ENCODE assay signal across 17 mouse cellular contexts in genomic region chr14:50981207-50981606, GRCm38 (mm10). TPM values are rescaled to one million over a fixed set of nuclear protein-coding genes. Genes with fewer than 3 reads are reported as not detected.
DNase-seq lines count a peak whose midpoint lies in the region; ATAC-seq and TF ChIP-seq lines count a peak whose summit lies in the region.
"Had no signal": no experiment of that assay in that cellular context is flagged by ENCODE, and none has a peak within 500 bp of the region (broad histone marks: within the 10 kb centered on the region; RNA-seq: fewer than 3 reads in every experiment).

No protein-coding gene starts in this region.

- no peak for TF ChIP-seq CTCF in Patski (IDR thresholded peaks at IDR 0.05)
- TF ChIP-seq CTCF in lung, postnatal 0 days (IDR thresholded peaks at IDR 0.05), result no peak

- H3K4me3 ChIP-seq in kidney, embryonic 16.5 days (ENCODE audit: low read length), result no peak overlapping the region
- H3K4me3 ChIP-seq in lung, postnatal 0 days (ENCODE audit: low read depth, low read length), result no peak overlapping the region
- H3K4me3 ChIP-seq: embryonic facial prominence, embryonic 10.5 days had no signal

- H3K4me2 ChIP-seq in kidney, embryonic 16.5 days (replicated peaks; ENCODE audit: low read depth, low read length), result no peak overlapping the region
- H3K4me2 ChIP-seq in lung, postnatal 0 days (replicated peaks; ENCODE audit: low read depth, low read length), result no peak overlapping the region

- H3K27ac ChIP-seq in kidney, embryonic 16.5 days (ENCODE audit: low read length), result peak overlapping the region; percentile 76
- H3K27ac ChIP-seq in lung, postnatal 0 days (ENCODE audit: low read length), result no peak overlapping the region
- H3K27ac ChIP-seq: embryonic facial prominence, embryonic 10.5 days; hindbrain, postnatal 0 days had no signal

- CTCF ChIA-PET in Patski (lab: Charles Lee), result no interaction called here

- WGBS in kidney, embryonic 16.5 days, result 13% methylated on average over 2 of the region's 2 CpGs
- 29% methylated on average over 2 of the region's 2 CpGs for WGBS in lung, postnatal 0 days

- H3K27me3 ChIP-seq in kidney, embryonic 16.5 days (ENCODE audit: insufficient read depth, low read length), result no peaks in the 10 kb centered on the region
- no peaks in the 10 kb centered on the region for H3K27me3 ChIP-seq in Patski
- no peaks in the 10 kb centered on the region for H3K27me3 ChIP-seq in lung, postnatal 0 days (replicated peaks; ENCODE audit: insufficient read depth, low read length)

- in situ Hi-C loops in Patski (cut with MboI; ENCODE audit: low pct_unique_long_range_greater_than_20kb), result no loop called here

- no peaks in the 10 kb centered on the region for H3K9me3 ChIP-seq in kidney, embryonic 16.5 days (ENCODE audit: low read length)
- H3K9me3 ChIP-seq in lung, postnatal 0 days (ENCODE audit: low read length), result no peaks in the 10 kb centered on the region
- H3K9me3 ChIP-seq: embryonic facial prominence, embryonic 10.5 days had no signal

- DNase-seq in kidney, postnatal 14 days, result no peak
- DNase-seq in CD4-positive helper T cell, adult 2 months (ENCODE audit: low read depth, low spot score), result peak; percentile 52
- DNase-seq in Patski (ENCODE audit: low read depth, low spot score), result peak; percentile 66
- no peak for DNase-seq in lung, postnatal 0 days (ENCODE audit: low spot score)
- no peak for DNase-seq in right cerebral cortex, adult 18-20 months
- DNase-seq in frontal cortex, postnatal 36 days (ENCODE audit: low spot score in 2 of 2), result no peak
- DNase-seq: adrenal gland, postnatal 36 days; cerebellum, adult 2 months; gastrocnemius, postnatal 10 days; lung, adult 2 months; thymus, postnatal 36 days had no signal

- H3K36me3 ChIP-seq in kidney, embryonic 16.5 days (ENCODE audit: insufficient read depth, low read length), result no peaks in the 10 kb centered on the region
- H3K36me3 ChIP-seq in lung, postnatal 0 days (ENCODE audit: insufficient read depth, low read length), result no peaks in the 10 kb centered on the region
- H3K36me3 ChIP-seq: embryonic facial prominence, embryonic 10.5 days had no signal

- H3K9ac ChIP-seq in kidney, embryonic 16.5 days (replicated peaks; ENCODE audit: low read length), result no peak overlapping the region
- H3K9ac ChIP-seq in lung, postnatal 0 days (replicated peaks; ENCODE audit: low read depth), result no peak overlapping the region

- peaks cover 18% of the 10 kb centered on the region for H3K4me1 ChIP-seq in kidney, embryonic 16.5 days (ENCODE audit: insufficient read depth, low read length)
- H3K4me1 ChIP-seq in lung, postnatal 0 days (ENCODE audit: insufficient read depth, low read depth, low read length), result no peaks in the 10 kb centered on the region

- POLR2A ChIA-PET in Patski (lab: Charles Lee), result no interaction called here

- TF ChIP-seq EP300 in lung, postnatal 0 days (IDR thresholded peaks at IDR 0.05), result no peak

- peak; percentile 83 for ATAC-seq in kidney, embryonic 16.5 days (ENCODE audit: low FRiP score, low TSS enrichment)
- peak; percentile 100 for ATAC-seq in Patski
- ATAC-seq in inflammation-experienced regulatory T-cells, adult 6 months, result peak; percentile 88
- no peak for ATAC-seq in lung, postnatal 0 days
- ATAC-seq: hindbrain, postnatal 0 days had no signal

RNA-seq across cellular contexts. Expression of gene Pnp2, which starts 25.4 kb away (rescaled TPM):
- polyA plus RNA-seq in kidney, embryonic 16.5 days (2015; fragmentation: Nextera tagmentation; extraction: Ambion mirVana), result 0.66 TPM in 1 of 2 replicates, not detected in the other
- 2.9 TPM for polyA plus RNA-seq in Patski (2021)
- 1 to 10 TPM in 2 of 3 experiments, under 1 TPM in 1; 0.92 to 2.8 (median 1.5) TPM for polyA plus RNA-seq in inflammation-experienced regulatory T-cells, adult 6 months (2017; shearing (Covaris generic))
- 0.80 and 1.2 TPM in 2 replicates for polyA plus RNA-seq in lung, postnatal 0 days (2015; fragmentation: Nextera tagmentation; extraction: Ambion mirVana)

RNA-seq across cellular contexts. Expression of gene Rnase10, which starts 26.3 kb away (rescaled TPM):
- not detected in 2 replicates for polyA plus RNA-seq in kidney, embryonic 16.5 days (2015; fragmentation: Nextera tagmentation; extraction: Ambion mirVana)
- polyA plus RNA-seq in Patski (2021), result not detected
- not detected for polyA plus RNA-seq in inflammation-experienced regulatory T-cells, adult 6 months (2017; shearing (Covaris generic))
- polyA plus RNA-seq in lung, postnatal 0 days (2015; fragmentation: Nextera tagmentation; extraction: Ambion mirVana), result 0.14 TPM in 1 of 2 replicates, not detected in the other
- polyA plus RNA-seq: cerebellum, adult 2 months; embryonic facial prominence, embryonic 10.5 days; forebrain, embryonic 11.5 days; hindbrain, postnatal 0 days had no signal

RNA-seq across cellular contexts. Expression of gene Gm49342, which starts 36.9 kb away (rescaled TPM):
- not detected in 2 replicates for polyA plus RNA-seq in kidney, embryonic 16.5 days (2015; fragmentation: Nextera tagmentation; extraction: Ambion mirVana)
- polyA plus RNA-seq in Patski (2021), result 31.5 TPM
- polyA plus RNA-seq in inflammation-experienced regulatory T-cells, adult 6 months (2017; shearing (Covaris generic)), result 1 to 10 TPM in 2 of 3 experiments, not detected in 1; 5.9 to 7.5 TPM
- polyA plus RNA-seq in lung, postnatal 0 days (2015; fragmentation: Nextera tagmentation; extraction: Ambion mirVana), result not detected in 2 replicates
- polyA plus RNA-seq: embryonic facial prominence, embryonic 10.5 days; forebrain, embryonic 11.5 days; heart, embryonic 14.5 days; hindbrain, postnatal 0 days had no signal

RNA-seq across cellular contexts. Expression of gene Pnp, which starts 50.3 kb away (rescaled TPM):
- polyA plus RNA-seq in kidney, embryonic 16.5 days (2015; fragmentation: Nextera tagmentation; extraction: Ambion mirVana), result 78.2 and 79.3 TPM in 2 replicates
- 53.3 TPM for polyA plus RNA-seq in Patski (2021)
- polyA plus RNA-seq in inflammation-experienced regulatory T-cells, adult 6 months (2017; shearing (Covaris generic)), result 10 to 100 TPM; 64.4 to 88.0 (median 67.9) TPM
- polyA plus RNA-seq in lung, postnatal 0 days (2015; fragmentation: Nextera tagmentation; extraction: Ambion mirVana), result 74.6 and 76.8 TPM in 2 replicates

RNA-seq across cellular contexts. Expression of gene Pip4p1, which starts 50.6 kb away (rescaled TPM):
- 57.7 and 60.8 TPM in 2 replicates for polyA plus RNA-seq in kidney, embryonic 16.5 days (2015; fragmentation: Nextera tagmentation; extraction: Ambion mirVana)
- polyA plus RNA-seq in Patski (2021), result 71.0 TPM
- polyA plus RNA-seq in inflammation-experienced regulatory T-cells, adult 6 months (2017; shearing (Covaris generic)), result 1 to 10 TPM; 4.4 to 6.6 (median 4.8) TPM
- polyA plus RNA-seq in lung, postnatal 0 days (2015; fragmentation: Nextera tagmentation; extraction: Ambion mirVana), result 52.0 and 52.3 TPM in 2 replicates

Comparison
In these comparisons a context has a peak if more than half of its experiments do, and no peak if none do; other contexts are left out.
1. DNase-seq: peak in CD4-positive helper T cell, adult 2 months (single experiment) and Patski (single experiment); none in kidney, postnatal 14 days (single experiment), lung, postnatal 0 days (single experiment), right cerebral cortex, adult 18-20 months (single experiment) and frontal cortex, postnatal 36 days (0 of 2).